Mouse (Mus musculus) Patski (cell line): ENCODE measurements around the gene Cib1. TPM values are rescaled to one million over a fixed set of nuclear protein-coding genes. Genes with fewer than 3 reads are reported as not detected.

Experiments used
- ATAC-seq: fragments of 100-300 bp; one replicate; pipeline ENCODE4 v1.8.0; 2021
- CTCF ChIA-PET: fragments of 350-600 bp; sonication (Branson Sonifier 250); formaldehyde crosslinking; loops from one replicate; lab custom pipeline; 2022; ENCODE audit warnings: inconsistent platforms; lab: Charles Lee
- POLR2A ChIA-PET: fragments of 350-600 bp; sonication (Branson Sonifier 250); formaldehyde crosslinking; loops from one replicate; lab custom pipeline; 2022; ENCODE audit warnings: antibody characterized with exemption, inconsistent platforms; lab: Charles Lee
- DNase-seq: peaks from one replicate; pipeline ENCODE4 v3.0.0-alpha.2; 2011; ENCODE audit warnings: low read depth, low spot score
- H3K27me3 ChIP-seq: fragments of 371-371 bp; one replicate; pipeline ENCODE4 v1.5.1; 2021
- CTCF ChIP-seq: fragments of 100-300 bp; IDR thresholded peaks from one replicate; pipeline ENCODE4 v1.5.1; 2021
- in situ Hi-C: fragments of 300-500 bp; cut with MboI; formaldehyde crosslinking; loops from 3 replicates; pipeline ENCODE4 v1.11.1; 2018; ENCODE audit warnings: low pct_unique_long_range_greater_than_20kb, mixed read lengths
- polyA plus RNA-seq: library from polyadenylated mRNA; unstranded; gene quantifications from one replicate; pipeline ENCODE4 v1.2.3, GENCODE M21; 2021

Gene Cib1
- 120 TPM for polyA plus RNA-seq

DNA sequence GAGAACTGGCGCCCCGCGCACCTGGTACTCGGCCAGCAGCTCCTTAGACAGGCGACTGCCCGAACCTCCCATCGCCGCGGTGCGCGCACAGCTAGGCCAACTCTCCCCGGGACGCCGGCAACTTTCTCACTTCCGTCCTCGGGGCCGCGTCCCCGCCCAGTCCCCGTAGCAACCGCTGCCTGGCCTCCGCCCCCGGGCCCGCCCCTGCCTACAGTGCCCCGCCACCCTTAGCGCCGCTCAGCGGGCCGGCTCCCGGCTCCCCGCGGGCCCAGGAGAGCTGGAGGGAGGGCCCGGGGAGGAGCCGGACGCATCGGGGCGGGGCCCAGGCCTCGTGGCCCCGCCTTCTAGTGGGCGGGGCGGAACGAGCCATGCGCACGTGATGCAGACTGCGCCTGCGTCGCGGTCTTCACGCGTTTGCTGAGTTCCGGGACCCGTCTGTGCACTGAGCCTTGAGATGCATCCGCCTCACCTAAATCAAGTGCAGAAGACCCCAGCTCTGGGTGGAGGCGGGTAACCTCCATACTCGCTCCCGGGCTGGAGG lies at the start of gene Cib1, which contains the start of gene Gdpgp1:
TSS of gene Cib1 (minus strand) at position 325 of the 541 bp plus-strand sequence.
TSS of gene Gdpgp1 (plus strand) at position 377 of the 541 bp plus-strand sequence.
- ATAC-seq, result peak; percentile 94
- in situ Hi-C loops, result no loop called here
- TF ChIP-seq CTCF, result no peak
- H3K27me3 ChIP-seq, result no peaks in the 10 kb centered on the region
- CTCF ChIA-PET, result interaction anchor here (1.4 to 2.1 kb wide), 3 partner anchors 13 to 92 kb away, joined by 4 to 7 read pairs (median 4); partner anchors contain the start of gene Ttll13
- POLR2A ChIA-PET, result interaction anchor here (1.7 kb wide), 1 partner anchor 47 kb away, joined by 4 read pairs; no protein-coding TSS in a partner anchor
- peak; percentile 79 for DNase-seq

- no peaks in the 10 kb centered on the region for H3K27me3 ChIP-seq
- no peak for DNase-seq
- ATAC-seq, result no peak
- ChIA-PET CTCF (interaction anchor here (1.2 to 2.1 kb wide), 3 partner anchors 12 to 147 kb away, joined by 4 to 6 read pairs (median 4); partner anchors contain the start of genes Ngrn and Prc1), POLR2A (no interaction called here)
- TF ChIP-seq CTCF, result no peak
- in situ Hi-C loops, result no loop called here
These were observed 49.0 kb upstream of the Cib1 start for GRCm38 (mm10) chr7:80281646-80282045.

DNA sequence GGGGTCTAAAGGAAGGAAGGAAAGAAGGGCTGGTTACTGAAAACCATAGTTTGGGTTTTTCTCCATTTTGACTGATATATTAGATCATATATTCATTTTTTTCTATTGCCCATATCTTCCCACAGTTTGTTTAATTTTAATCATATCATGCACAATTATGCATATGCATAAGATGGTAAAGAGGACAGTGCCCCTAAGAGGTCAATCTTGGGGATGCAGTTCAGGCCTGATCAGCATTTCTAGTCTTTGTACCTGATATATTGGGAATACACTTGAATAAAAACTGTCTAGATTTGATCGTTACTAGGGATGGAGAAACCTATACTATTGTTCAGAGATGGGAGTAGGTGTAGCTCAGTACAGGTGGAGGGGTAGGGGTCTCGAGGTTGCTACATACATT lies 48.4 kb upstream of the Cib1 start:
- CTCF ChIA-PET, result interaction anchor here (1.1 to 2.1 kb wide), 4 partner anchors 13 to 146 kb away, joined by 3 to 6 read pairs (median 4); partner anchors contain the start of genes Hddc3 and Prc1
- DNase-seq, result no peak
- in situ Hi-C loops, result no loop called here
- H3K27me3 ChIP-seq, result no peaks in the 10 kb centered on the region
- POLR2A ChIA-PET, result no interaction called here
- no peak for TF ChIP-seq CTCF
- no peak for ATAC-seq

GRCm38 (mm10) chr7:80280032-80280431 lies 47.4 kb upstream of the Cib1 start:
- no peak for ATAC-seq
- POLR2A ChIA-PET, result no interaction called here

GRCm38 (mm10) chr7:80276374-80276773 lies 43.8 kb upstream of the Cib1 start:
- TF ChIP-seq CTCF, result no peak
- in situ Hi-C loops, result no loop called here
- ATAC-seq (no peak), DNase-seq (no peak)
- H3K27me3 ChIP-seq, result no peaks in the 10 kb centered on the region
- ChIA-PET POLR2A (no interaction called here), CTCF (no interaction called here)

More at GRCm38 (mm10) chr7:80280032-80280431, 47.4 kb upstream of the Cib1 start:
- CTCF ChIA-PET, result interaction anchor here (1.1 to 2.1 kb wide), 3 partner anchors 20 to 146 kb away, joined by 3 to 4 read pairs (median 4); partner anchors contain the start of gene Hddc3
- no peaks in the 10 kb centered on the region for H3K27me3 ChIP-seq
- no peak for DNase-seq
- TF ChIP-seq CTCF, result no peak
- in situ Hi-C loops, result no loop called here

GRCm38 (mm10) chr7:80273456-80273855 lies 40.8 kb upstream of the Cib1 start:
- POLR2A ChIA-PET, result no interaction called here
- no peak for TF ChIP-seq CTCF
- no peak for DNase-seq

GRCm38 (mm10) chr7:80269751-80270255 lies 37.2 kb upstream of the Cib1 start:
- in situ Hi-C loops, result no loop called here
- no peaks in the 10 kb centered on the region for H3K27me3 ChIP-seq
- no peak for TF ChIP-seq CTCF
- ChIA-PET CTCF (interaction anchor here (0.7 to 1.9 kb wide), 3 partner anchors 19 to 136 kb away, joined by 3 to 5 read pairs (median 4); no protein-coding TSS in a partner anchor), POLR2A (interaction anchor here (0.6 to 2.0 kb wide), 2 partner anchors 9 to 11 kb away, joined by 3 to 5 read pairs; partner anchors contain the start of gene Ngrn)
- ATAC-seq (peak; percentile 44), DNase-seq (no peak)

More at GRCm38 (mm10) chr7:80273456-80273855, 40.8 kb upstream of the Cib1 start:
- no peak for ATAC-seq
- H3K27me3 ChIP-seq, result no peaks in the 10 kb centered on the region
- CTCF ChIA-PET, result no interaction called here
- in situ Hi-C loops, result no loop called here

DNA sequence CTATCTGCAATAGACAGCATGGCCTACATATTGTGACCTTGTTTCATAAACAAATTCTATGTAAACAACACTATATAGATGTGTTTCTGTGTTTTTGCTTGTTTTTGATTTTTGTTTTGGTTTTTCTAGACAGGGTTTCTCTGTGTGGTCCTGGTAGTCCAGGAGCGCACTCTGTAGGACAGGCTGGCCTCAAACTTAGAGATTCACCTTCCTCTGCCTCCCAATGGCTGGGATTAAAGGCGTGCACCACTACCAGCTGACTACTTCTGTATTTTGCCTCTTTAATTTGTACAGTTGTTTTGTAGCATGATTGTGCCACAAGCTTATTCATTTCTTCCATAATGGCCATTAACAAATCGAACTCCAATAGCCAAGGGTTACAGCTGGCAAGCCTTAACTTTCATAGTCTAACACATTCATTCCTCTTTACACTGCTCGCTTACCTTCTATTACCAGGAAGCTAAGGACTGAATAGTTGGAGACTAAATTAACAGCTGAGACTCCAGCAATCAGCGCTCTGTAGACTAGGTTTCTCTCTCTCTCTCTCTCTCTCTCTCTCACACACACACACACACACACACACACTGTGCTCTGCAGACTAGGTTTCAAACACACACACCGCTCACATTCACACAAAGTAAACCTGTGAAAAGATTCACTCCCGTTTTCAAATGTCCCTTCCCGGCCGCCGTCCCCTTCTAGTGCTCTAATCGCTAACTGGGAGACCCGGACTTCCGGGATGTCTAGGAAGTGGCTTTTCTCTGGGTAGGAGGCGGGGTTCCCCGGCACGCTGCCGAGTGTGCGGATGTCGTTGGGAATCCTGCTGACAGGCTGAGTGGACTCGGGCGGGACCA lies 36.5 kb upstream of the Cib1 start, which contains the start of gene Vps33b:
TSS of gene Vps33b (plus strand) at position 753 of the 854 bp plus-strand sequence.
- in situ Hi-C loops, result no loop called here
- DNase-seq (peak; percentile 69), ATAC-seq (peak; percentile 76)
- ChIA-PET POLR2A (interaction anchor here (0.7 to 2.0 kb wide), 2 partner anchors 10 to 107 kb away, joined by 5 read pairs; no protein-coding TSS in a partner anchor), CTCF (interaction anchor here (0.7 to 1.9 kb wide), 5 partner anchors 14 to 135 kb away, joined by 3 to 5 read pairs (median 3); partner anchors contain the start of gene Ttll13)
- no peak for TF ChIP-seq CTCF
- H3K27me3 ChIP-seq, result no peaks in the 10 kb centered on the region

DNA sequence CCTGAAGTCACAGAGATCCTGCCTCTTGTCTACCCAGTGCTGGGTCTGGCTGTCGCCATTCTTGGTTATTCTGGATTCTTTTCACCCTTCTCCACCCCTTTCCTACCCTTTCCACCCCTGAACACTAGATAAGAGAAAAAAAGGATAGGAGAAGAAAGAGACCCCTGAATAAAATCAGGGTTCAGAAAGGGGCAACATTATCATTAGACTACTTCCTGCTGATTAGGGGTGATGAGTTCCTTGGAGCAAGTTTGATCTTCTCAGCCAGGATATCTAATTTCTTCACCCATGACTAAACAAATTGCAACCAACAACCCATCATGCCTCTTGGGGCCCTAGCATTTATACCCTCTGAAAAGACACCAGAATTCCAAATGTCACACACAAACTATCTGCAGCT lies 35.2 kb upstream of the Cib1 start:
- POLR2A ChIA-PET, result no interaction called here
- no peak for TF ChIP-seq CTCF

GRCm38 (mm10) chr7:80264606-80265005 lies 32.0 kb upstream of the Cib1 start:
- DNase-seq (no peak), ATAC-seq (no peak)
- in situ Hi-C loops, result no loop called here
- H3K27me3 ChIP-seq, result no peaks in the 10 kb centered on the region
- CTCF ChIA-PET, result no interaction called here
- no peak for TF ChIP-seq CTCF
- POLR2A ChIA-PET, result no interaction called here

More for the DNA sequence above, 35.2 kb upstream of the Cib1 start:
- no peaks in the 10 kb centered on the region for H3K27me3 ChIP-seq
- ATAC-seq, result no peak
- no peak for DNase-seq
- CTCF ChIA-PET, result no interaction called here
- in situ Hi-C loops, result no loop called here
